Mouse (Mus musculus) heart, adult 2 months (tissue): ENCODE measurements around the gene Grin3b.

Experiments
- CTCF ChIP-seq: fragments of 200-600 bp; IDR thresholded peaks from 2 replicates; pipeline ENCODE4 v1.8.1; 2022; ENCODE audit warnings: antibody characterized with exemption, mild to moderate bottlenecking, moderate library complexity
- EP300 ChIP-seq: fragments of 200-500 bp; IDR thresholded peaks from 2 replicates; pipeline ENCODE4 v1.6.1; 2011; ENCODE audit warnings: low read depth, low read length, control low read depth; ENCODE audit not compliant: insufficient read depth

- TF ChIP-seq CTCF, result no peak
- no peak for TF ChIP-seq EP300
These were observed 50.2 kb downstream of the Grin3b start for GRCm38 (mm10) chr10:80020603-80021319.
